Mouse (Mus musculus) ES-E14 (cell line): ENCODE results near the gene Snx32. TPM values are rescaled to one million over a fixed set of nuclear protein-coding genes. Genes with fewer than 3 reads are reported as not detected.

Source experiments
- DNase-seq: peaks from one replicate; pipeline ENCODE4 v3.0.0-alpha.2; 2013; ENCODE audit warnings: low read depth, low spot score
- H3K27ac ChIP-seq: 2 replicates; pipeline ENCODE4 v1.5.1; 2012; ENCODE audit warnings: low read depth, mild to moderate bottlenecking, low read length, moderate library complexity, mixed read lengths; ENCODE audit not compliant: poor library complexity, insufficient read depth, severe bottlenecking
- H3K36me3 ChIP-seq: 2 replicates; pipeline ENCODE4 v1.6.1; 2012; ENCODE audit warnings: mild to moderate bottlenecking, low read length, moderate library complexity, mixed read lengths; ENCODE audit not compliant: control insufficient read depth, poor library complexity, insufficient read depth, severe bottlenecking
- H3K4me1 ChIP-seq, 2 experiments: fragments of 150-350 bp in 1 of 2; sonication (generic) in 1 of 2; 2 replicates each; pipeline ENCODE4 v1.6.1; 2012; ENCODE audit warnings: low read length in 2 of 2, mild to moderate bottlenecking in 1 of 2, mixed read lengths in 1 of 2; ENCODE audit not compliant: control insufficient read depth in 2 of 2, insufficient read depth in 2 of 2, poor library complexity in 1 of 2
- H3K4me3 ChIP-seq, 2 experiments: fragments of 150-350 bp in 1 of 2; sonication (generic) in 1 of 2; 2 replicates each; pipeline ENCODE4 v1.5.1; 2012; ENCODE audit warnings: low read length in 2 of 2, low read depth in 1 of 2, mild to moderate bottlenecking in 1 of 2, mixed read lengths in 1 of 2; ENCODE audit not compliant: insufficient read depth in 1 of 2, poor library complexity in 1 of 2, severe bottlenecking in 1 of 2
- H3K9ac ChIP-seq: 2 replicates; pipeline ENCODE4 v1.6.1; 2012; ENCODE audit warnings: low read depth, mild to moderate bottlenecking, low read length, mixed read lengths; ENCODE audit not compliant: poor library complexity, insufficient read depth, severe bottlenecking
- H3K9me3 ChIP-seq: fragments of 150-350 bp; sonication (generic); 2 replicates; pipeline ENCODE4 v1.6.1; 2012; ENCODE audit warnings: low read depth, mild to moderate bottlenecking, low read length; ENCODE audit not compliant: control insufficient read depth, insufficient read depth
- CHD2 ChIP-seq: IDR thresholded peaks from 2 replicates; pipeline ENCODE4 v1.6.1; 2014; ENCODE audit warnings: mild to moderate bottlenecking, low read depth, low read length, inconsistent platforms
- HCFC1 ChIP-seq: IDR thresholded peaks from 2 replicates; pipeline ENCODE4 v1.6.1; 2012; ENCODE audit warnings: low read length, inconsistent platforms, borderline replicate concordance; ENCODE audit not compliant: insufficient read depth
- MAFK ChIP-seq: IDR thresholded peaks from 2 replicates; pipeline ENCODE4 v1.6.1; 2014; ENCODE audit warnings: mild to moderate bottlenecking, low read depth, low read length, inconsistent platforms; ENCODE audit not compliant: insufficient read depth
- ZC3H11A ChIP-seq: IDR thresholded peaks from 2 replicates; pipeline ENCODE4 v1.6.1; 2012; ENCODE audit warnings: low read depth, mild to moderate bottlenecking, inconsistent platforms, low read length, borderline replicate concordance
- ZNF384 ChIP-seq: IDR thresholded peaks from 2 replicates; pipeline ENCODE4 v1.6.1; 2012; ENCODE audit warnings: low read depth, low read length, inconsistent platforms
- in situ Hi-C, 2 experiments: fragments of 600-800 bp; cut with MboI; formaldehyde crosslinking; loops; one replicate each; pipeline ENCODE4 v1.15.1; 2025; ENCODE audit warnings: low sequenced_read_pairs in 2 of 2, inconsistent platforms in 1 of 2; ENCODE audit not compliant: unreplicated experiment in 2 of 2
- total RNA-seq: library from RNA; depleted of rRNA; stranded (reverse); fragments of 300-350 nt; gene quantifications from 2 replicates; pipeline ENCODE4 v1.2.3, GENCODE M21; 2012

Snx32 gene
- total RNA-seq, 1 experiment: 3.3 TPM

GRCm38 (mm10) chr19:5459019-5459418 lies 51.3 kb downstream of the Snx32 start:
- Histone ChIP-seq H3K36me3 (peaks cover 16% of the 10 kb centered on the region; the same call in 1 of the 2 replicates), H3K4me3 (no peak overlapping the region), H3K27ac (no peak overlapping the region), H3K4me1 (peaks cover 2 to 13% of the 10 kb centered on the region in 2 experiments; a peak in 3 of 4 replicates), H3K9me3 (no peaks in the 10 kb centered on the region), H3K9ac (no peak overlapping the region; the same call in 1 of the 2 replicates)
- in situ Hi-C loops: no loop called here
- no peak for TF ChIP-seq HCFC1
- DNase-seq: no peak

GRCm38 (mm10) chr19:5457746-5458442 lies 52.4 kb downstream of the Snx32 start, which contains the start of gene Ccdc85b:
Gene Ccdc85b (minus strand): TSS chr19:5457894.
- H3K4me1 ChIP-seq: peaks cover 2 to 9% of the 10 kb centered on the region in 2 experiments; a peak in 3 of 4 replicates
- no peak for DNase-seq
- H3K36me3 ChIP-seq: peaks cover 11% of the 10 kb centered on the region; the same call in 1 of the 2 replicates
- TF ChIP-seq HCFC1 (no peak), ZC3H11A (no peak), CHD2 (no peak), ZNF384 (no peak), MAFK (no peak)
- H3K4me3 ChIP-seq: peak within 1 kb of the TSS; percentile 77 to 96
- no peak within 1 kb of the TSS for H3K27ac ChIP-seq
- H3K9ac ChIP-seq: peak within 1 kb of the TSS; percentile 81
- in situ Hi-C loops: no loop called here
- no peaks in the 10 kb centered on the region for H3K9me3 ChIP-seq

- peak; percentile 91 for DNase-seq
- in situ Hi-C loops: no loop called here
- peaks cover 2 to 9% of the 10 kb centered on the region in 2 experiments; a peak in 3 of 4 replicates for H3K4me1 ChIP-seq
These were observed 53.2 kb downstream of the Snx32 start for GRCm38 (mm10) chr19:5456922-5457745.

GRCm38 (mm10) chr19:5456241-5456921 lies 54.0 kb downstream of the Snx32 start:
- in situ Hi-C loops: no loop called here
- no peak for DNase-seq
- H3K36me3 ChIP-seq: 0 out of 2 replicates have a peak, but pooled peaks cover 5% of the 10 kb centered on the region
- no peak for TF ChIP-seq ZC3H11A
- no peak for TF ChIP-seq HCFC1
- no peak for TF ChIP-seq ZNF384
- TF ChIP-seq MAFK: no peak
- TF ChIP-seq CHD2: no peak
- peak overlapping the region; percentile 77 to 96 for H3K4me3 ChIP-seq
- H3K4me1 ChIP-seq: peaks cover 2 to 9% of the 10 kb centered on the region in 2 experiments; a peak in 3 of 4 replicates
- H3K27ac ChIP-seq: no peak overlapping the region
- no peaks in the 10 kb centered on the region for H3K9me3 ChIP-seq
- peak overlapping the region; percentile 81 for H3K9ac ChIP-seq

More at GRCm38 (mm10) chr19:5456922-5457745, 53.2 kb downstream of the Snx32 start:
- H3K27ac ChIP-seq: no peak overlapping the region
- H3K9ac ChIP-seq: peak overlapping the region; percentile 81
- no peak for TF ChIP-seq CHD2
- TF ChIP-seq ZC3H11A: no peak
- no peak for TF ChIP-seq MAFK
- TF ChIP-seq HCFC1: no peak
- no peak for TF ChIP-seq ZNF384
- peak overlapping the region; percentile 77 to 96 for H3K4me3 ChIP-seq
- H3K36me3 ChIP-seq: 0 out of 2 replicates have a peak, but pooled peaks cover 5% of the 10 kb centered on the region
- no peaks in the 10 kb centered on the region for H3K9me3 ChIP-seq
